Mouse (Mus musculus) adrenal gland, postnatal 14 days (tissue): ENCODE measurements around the gene Ift20. TPM values are rescaled to one million over a fixed set of nuclear protein-coding genes. Genes with fewer than 3 reads are reported as not detected.

Source experiments
- DNase-seq: peaks from one replicate; pipeline ENCODE4 v3.0.0; 2021; ENCODE audit warnings: mixed read lengths
- long read RNA-seq, 2 experiments: library from polyadenylated mRNA; stranded (forward); transcript quantifications; one replicate each; pipeline ENCODE4 v2.0.0; 2021
- total RNA-seq: library from RNA; stranded (reverse); gene quantifications from 2 replicates; pipeline ENCODE4 v1.2.3, GENCODE M21; 2021

Gene Ift20
- total RNA-seq, result 81.5 and 90.2 TPM in 2 replicates
- long read RNA-seq, experiment 1, transcript Ift20-202 (5 exons, 582 nt), result minor isoform, 55 of 137 reads
- long read RNA-seq, experiment 1, transcript Ift20-203 (6 exons, 1,141 nt), result major isoform, 58 of 137 reads
- long read RNA-seq, experiment 1, partial matches to known transcripts, result 4 of 137 reads
- long read RNA-seq, experiment 1, other reads (novel, unspliced or antisense), result 14 of 137 reads
- long read RNA-seq, experiment 2, transcript Ift20-202 (5 exons, 582 nt), result minor isoform, 32 of 112 reads
- long read RNA-seq, experiment 2, transcript Ift20-204 (5 exons, 1,167 nt), result minor isoform, 6 of 112 reads
- long read RNA-seq, experiment 2, transcript Ift20-203 (6 exons, 1,141 nt), result major isoform, 61 of 112 reads
- long read RNA-seq, experiment 2, partial matches to known transcripts, result 4 of 112 reads
- long read RNA-seq, experiment 2, other reads (novel, unspliced or antisense), result 8 of 112 reads

GRCm38 (mm10) chr11:78536080-78536689 is at the start of gene Ift20, which contains the start of gene Tnfaip1:
TSS of gene Ift20 (plus strand) at chr11:78536361.
TSS of gene Tnfaip1 (minus strand) at chr11:78536332.
- peak; percentile 99 for DNase-seq

GRCm38 (mm10) chr11:78488168-78488567 is 48.0 kb upstream of the Ift20 start:
- DNase-seq, result peak; percentile 83

GRCm38 (mm10) chr11:78490781-78491241 is 45.4 kb upstream of the Ift20 start:
- DNase-seq, result peak; percentile 56

GRCm38 (mm10) chr11:78495904-78496303 is 40.3 kb upstream of the Ift20 start:
- DNase-seq, result peak; percentile 73

- peak; percentile 59 for DNase-seq
Measured at GRCm38 (mm10) chr11:78497071-78497541, 39.1 kb upstream of the Ift20 start.

GRCm38 (mm10) chr11:78497544-78498522 is 38.3 kb upstream of the Ift20 start, which contains the start of gene Sarm1:
TSS of gene Sarm1 (minus strand) at chr11:78497754.
- DNase-seq, result peak; percentile 96

- DNase-seq, result no peak
Measured at GRCm38 (mm10) chr11:78499004-78499403, 37.2 kb upstream of the Ift20 start, which contains the start of gene Vtn. TSS of gene Vtn (plus strand) at chr11:78499091.

GRCm38 (mm10) chr11:78499543-78499942 is 36.6 kb upstream of the Ift20 start:
- no peak for DNase-seq

- DNase-seq, result no peak
Measured at GRCm38 (mm10) chr11:78500623-78501202, 35.4 kb upstream of the Ift20 start.

- no peak for DNase-seq
Measured at GRCm38 (mm10) chr11:78501529-78501928, 34.6 kb upstream of the Ift20 start.

GRCm38 (mm10) chr11:78502909-78503650 is 33.1 kb upstream of the Ift20 start, which contains the start of gene Sebox:
TSS of gene Sebox (plus strand) at chr11:78503447.
- no peak for DNase-seq

GRCm38 (mm10) chr11:78505430-78505829 is 30.7 kb upstream of the Ift20 start:
- DNase-seq, result no peak

- DNase-seq, result peak; percentile 60
Measured at GRCm38 (mm10) chr11:78509148-78509547, 27.0 kb upstream of the Ift20 start.

GRCm38 (mm10) chr11:78512025-78512957 is 23.9 kb upstream of the Ift20 start, which contains the start of the genes Tmem199 and Poldip2:
TSS of gene Tmem199 (minus strand) at chr11:78512172.
TSS of gene Poldip2 (plus strand) at chr11:78512193.
- peak; percentile 96 for DNase-seq

GRCm38 (mm10) chr11:78513106-78513790 is 22.9 kb upstream of the Ift20 start:
- DNase-seq, result no peak

GRCm38 (mm10) chr11:78515549-78516325 is 20.4 kb upstream of the Ift20 start:
- no peak for DNase-seq

GRCm38 (mm10) chr11:78518931-78519330 is 17.2 kb upstream of the Ift20 start:
- no peak for DNase-seq

- no peak for DNase-seq
Measured at GRCm38 (mm10) chr11:78521880-78522279, 14.3 kb upstream of the Ift20 start.
